Mouse (Mus musculus) E14TG2a.4 (cell line): Measurements from ENCODE around the gene Tmem202.

ENCODE experiments used
- CTCF ChIP-seq: conservative IDR thresholded peaks from 2 replicates; pipeline ENCODE4 v1.5.1; 2014; ENCODE audit warnings: low read length
- NANOG ChIP-seq: IDR thresholded peaks from 2 replicates; pipeline ENCODE4 v1.6.1; 2014; ENCODE audit warnings: borderline replicate concordance, low read length, mixed read lengths
- POU5F1 ChIP-seq: IDR thresholded peaks from 2 replicates; pipeline ENCODE4 v1.6.1; 2014; ENCODE audit warnings: low read length, borderline replicate concordance

DNA sequence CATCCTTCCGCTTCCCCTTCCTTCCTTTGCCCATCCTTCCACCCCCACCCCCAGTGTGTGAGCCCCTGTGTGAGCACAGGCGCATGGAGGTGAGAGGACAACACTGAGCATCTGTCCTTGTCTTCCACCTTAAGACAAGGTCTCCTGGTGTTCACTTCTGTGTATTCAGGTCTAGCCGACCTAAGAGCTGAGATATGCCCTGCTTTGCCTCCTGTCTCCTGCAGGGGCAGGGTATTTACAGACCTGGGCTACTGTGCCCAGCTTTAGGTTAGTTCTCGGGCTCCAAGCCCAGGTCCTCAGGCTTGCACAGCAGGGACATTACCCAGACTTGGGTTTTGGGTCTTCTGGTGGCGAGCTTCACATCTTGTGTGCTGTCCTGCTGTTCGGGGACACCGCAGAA, 22.5 kb downstream of the Tmem202 start:
- 0 out of 2 replicates have a peak, but pooled peaks have one; percentile 5 for TF ChIP-seq CTCF
- TF ChIP-seq NANOG, result no peak
- no peak for TF ChIP-seq POU5F1
